Mouse (Mus musculus) MN1 (cell line): Measurements from ENCODE around the gene Capn12.
"Not testable (repeated sequence)": the region's sequence is repeated elsewhere in the genome, so short reads cannot be mapped to it uniquely, and the experiment has no call there.

Experiments
- DNase-seq: peaks from one replicate; pipeline ENCODE4 v3.0.0-alpha.2; 2016; ENCODE audit warnings: low spot score

Capn12 gene

GRCm38 (mm10) chr7:28881199-28881598, at the start of gene Capn12:
Gene Capn12, plus strand, starts transcription at chr7:28881422.
- no peak for DNase-seq

- DNase-seq: no peak
Observed at GRCm38 (mm10) chr7:28832137-28832536, 49.1 kb upstream of the Capn12 start.

GRCm38 (mm10) chr7:28833723-28834347, 47.4 kb upstream of the Capn12 start, which contains the start of gene Lgals4:
Gene Lgals4, plus strand, starts transcription at chr7:28833854.
- no peak for DNase-seq

- DNase-seq: no peak
Observed at GRCm38 (mm10) chr7:28836936-28837335, 44.3 kb upstream of the Capn12 start.

- DNase-seq: peak; percentile 68
Observed at GRCm38 (mm10) chr7:28838331-28838730, 42.9 kb upstream of the Capn12 start.

- no peak for DNase-seq
Observed at GRCm38 (mm10) chr7:28847273-28847672, 33.9 kb upstream of the Capn12 start.

- DNase-seq: peak; percentile 29
Observed at GRCm38 (mm10) chr7:28849700-28850236, 31.5 kb upstream of the Capn12 start.

GRCm38 (mm10) chr7:28850642-28851041, 30.6 kb upstream of the Capn12 start:
- no peak for DNase-seq

- DNase-seq: no peak
Observed at GRCm38 (mm10) chr7:28859953-28860352, 21.3 kb upstream of the Capn12 start.

- DNase-seq: no peak
Observed at GRCm38 (mm10) chr7:28860898-28861297, 20.3 kb upstream of the Capn12 start.

- no peak for DNase-seq
Observed at GRCm38 (mm10) chr7:28862817-28863499, 18.3 kb upstream of the Capn12 start.

- no peak for DNase-seq
Observed at GRCm38 (mm10) chr7:28863540-28863939, 17.7 kb upstream of the Capn12 start, which contains the start of gene Lgals7. Gene Lgals7, plus strand, starts transcription at chr7:28863853.

GRCm38 (mm10) chr7:28864288-28864750, 16.9 kb upstream of the Capn12 start:
- no peak for DNase-seq

GRCm38 (mm10) chr7:28865481-28866300, 15.5 kb upstream of the Capn12 start:
- DNase-seq: no peak

GRCm38 (mm10) chr7:28866769-28867507, 14.3 kb upstream of the Capn12 start:
- no peak for DNase-seq

GRCm38 (mm10) chr7:28867508-28868340, 13.5 kb upstream of the Capn12 start:
- DNase-seq: not testable (repeated sequence)

GRCm38 (mm10) chr7:28870901-28871664, 10.1 kb upstream of the Capn12 start:
- DNase-seq: no peak

- DNase-seq: no peak
Observed at GRCm38 (mm10) chr7:28874565-28874964, 6.7 kb upstream of the Capn12 start.

GRCm38 (mm10) chr7:28876099-28876498, 5.1 kb upstream of the Capn12 start:
- no peak for DNase-seq

GRCm38 (mm10) chr7:28877155-28877554, 4.1 kb upstream of the Capn12 start:
- DNase-seq: no peak
